Mouse (Mus musculus) spleen, adult 2 months (tissue): ENCODE results near the gene Ccdc57.
"Not testable (repeated sequence)": the region's sequence is repeated elsewhere in the genome, so short reads cannot be mapped to it uniquely, and the experiment has no call there.

Source experiments
- CTCF ChIP-seq: fragments of 200-500 bp; IDR thresholded peaks from 2 replicates; pipeline ENCODE4 v1.5.1; 2011; ENCODE audit warnings: mild to moderate bottlenecking, inconsistent platforms; ENCODE audit not compliant: insufficient read depth, insufficient read length, insufficient replicate concordance; ENCODE audit errors: extremely low read depth
- POLR2A ChIP-seq: fragments of 200-500 bp; IDR thresholded peaks from 2 replicates; pipeline ENCODE4 v1.6.1; 2011; ENCODE audit warnings: low read depth, low read length, inconsistent platforms

DNA sequence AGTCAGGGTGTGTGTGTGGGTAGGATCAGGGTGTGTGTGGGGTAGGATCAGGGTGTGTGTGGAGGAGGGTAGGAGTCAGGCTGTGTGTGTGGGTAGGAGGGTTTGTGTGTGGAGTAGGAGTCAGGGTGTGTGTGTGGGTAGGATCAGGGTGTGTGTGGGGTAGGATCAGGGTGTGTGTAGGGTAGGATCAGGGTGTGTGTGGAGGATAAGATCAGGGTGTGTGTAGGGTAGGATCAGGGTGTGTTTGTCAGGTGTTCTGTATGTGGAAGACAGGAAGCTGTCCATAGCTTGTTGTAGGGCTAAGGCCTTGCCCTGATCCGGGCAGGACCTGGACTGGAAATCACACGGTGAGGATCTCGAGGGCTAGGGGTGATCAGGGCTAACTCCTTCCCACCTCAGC, 76.7 kb downstream of the Ccdc57 start:
- TF ChIP-seq POLR2A, CTCF: not testable (repeated sequence)
